Mouse (Mus musculus) adrenal gland, postnatal 36 days (tissue): ENCODE results near the gene Vangl2. TPM values are rescaled to one million over a fixed set of nuclear protein-coding genes. Genes with fewer than 3 reads are reported as not detected.
"Not testable (repeated sequence)": the region's sequence is repeated elsewhere in the genome, so short reads cannot be mapped to it uniquely, and the experiment has no call there.

Source experiments
- DNase-seq, 2 experiments: peaks; one replicate each; pipeline ENCODE4 v3.0.0; 2021; ENCODE audit warnings: mixed read lengths in 1 of 2
- total RNA-seq, 2 experiments: library from RNA; stranded (reverse); gene quantifications; 2 replicates each; pipeline ENCODE4 v1.2.3; 2021

The Vangl2 gene
- total RNA-seq, 2 experiments from 2014 or later = 2.5 to 5.7 TPM

DNA sequence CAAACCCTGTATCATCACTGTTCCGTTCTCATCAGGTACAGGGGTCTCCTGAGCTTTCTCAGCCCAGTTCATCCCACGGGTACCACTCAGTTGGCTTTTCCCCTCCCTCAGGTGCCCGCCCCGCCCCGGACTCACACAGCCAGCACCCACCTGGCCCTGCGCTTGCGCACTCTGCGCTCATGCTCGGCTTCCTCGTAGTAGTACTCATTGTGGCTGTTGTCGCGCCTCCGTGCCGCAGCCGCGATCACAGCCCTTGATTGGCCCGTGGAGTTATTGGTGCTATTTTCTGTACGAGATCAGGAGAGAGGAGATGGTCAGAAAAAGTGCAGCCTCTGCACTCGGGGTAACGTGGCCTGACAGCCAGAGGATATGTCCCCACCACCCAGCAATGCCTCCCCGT is 20.5 kb downstream of the Vangl2 start:
- no peak for DNase-seq

DNA sequence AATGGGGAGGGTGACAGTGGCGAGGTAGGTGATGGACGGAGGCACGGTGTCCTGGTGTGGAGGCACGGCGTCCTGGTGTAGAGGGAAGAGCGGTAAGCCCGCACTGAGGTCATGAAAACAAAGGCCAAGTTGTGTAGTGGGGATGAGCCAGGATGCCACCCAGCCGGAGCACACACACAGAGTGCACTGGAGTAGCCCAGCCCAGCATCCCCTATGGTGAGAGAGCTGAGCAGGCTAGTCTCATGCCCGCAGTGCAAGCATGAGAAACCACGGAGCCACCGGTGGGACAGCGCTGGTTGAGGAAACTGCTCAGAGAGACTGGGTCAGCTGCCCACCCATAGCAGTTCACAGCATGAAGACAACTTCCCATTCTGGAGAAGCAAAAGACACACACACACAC is 26.6 kb downstream of the Vangl2 start:
- no peak for DNase-seq

DNA sequence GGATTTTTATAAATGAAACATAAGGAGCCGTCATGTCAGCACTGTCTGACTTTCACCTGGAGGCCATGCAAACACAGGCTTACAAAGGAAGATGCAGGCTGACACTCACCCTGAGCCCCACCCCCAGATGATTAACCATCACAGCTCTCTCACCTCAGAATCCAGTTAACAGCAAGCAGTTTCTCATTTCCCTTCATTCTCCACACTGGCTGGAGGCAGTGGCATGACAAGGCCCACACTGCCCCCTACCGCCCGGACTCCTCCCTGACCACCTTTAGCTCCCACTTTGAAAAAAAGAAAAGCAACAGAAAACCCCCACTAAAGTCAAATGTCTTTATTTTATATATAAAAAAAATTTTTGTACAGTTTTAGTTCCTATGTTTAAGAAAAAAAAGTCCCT is 27.6 kb downstream of the Vangl2 start:
- peak; percentile 35 to 74 for DNase-seq

DNA sequence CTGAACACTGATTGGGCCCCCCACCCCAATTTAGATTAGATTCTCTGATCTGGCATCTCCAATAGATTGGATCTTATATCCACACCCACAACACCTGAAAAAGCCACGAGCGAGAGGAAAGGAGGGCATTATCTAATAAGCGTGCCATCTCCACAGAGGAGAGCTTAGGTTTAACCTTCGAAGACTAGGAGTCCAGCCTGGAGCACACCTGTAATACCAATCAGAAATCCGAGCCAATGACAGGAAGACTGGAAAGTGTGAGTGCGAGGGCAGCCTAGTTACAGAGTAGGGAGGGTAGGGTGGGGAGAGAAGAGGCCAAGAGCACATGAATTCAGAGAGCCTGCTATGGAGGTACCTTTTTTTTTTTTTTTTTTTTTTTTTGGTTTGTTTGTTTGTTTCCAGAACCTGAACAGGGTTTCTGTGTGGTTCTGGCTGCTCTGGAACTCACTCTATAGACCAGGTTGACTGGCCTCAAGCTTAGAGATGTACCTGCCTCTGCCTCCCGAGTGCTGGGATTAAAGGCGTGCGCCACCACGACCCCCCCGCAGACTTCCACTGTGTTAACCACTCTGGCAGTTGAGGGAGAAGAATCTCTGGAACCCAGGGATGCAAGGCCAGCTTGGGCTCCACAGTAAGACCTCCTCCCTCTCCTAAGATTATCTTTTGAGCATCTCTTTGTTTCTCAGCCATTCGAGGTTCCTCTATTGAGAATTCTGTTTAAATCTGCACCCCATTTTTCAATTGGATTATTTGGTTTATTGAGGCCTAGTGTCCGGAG is 29.2 kb downstream of the Vangl2 start:
- DNase-seq = no peak

DNA sequence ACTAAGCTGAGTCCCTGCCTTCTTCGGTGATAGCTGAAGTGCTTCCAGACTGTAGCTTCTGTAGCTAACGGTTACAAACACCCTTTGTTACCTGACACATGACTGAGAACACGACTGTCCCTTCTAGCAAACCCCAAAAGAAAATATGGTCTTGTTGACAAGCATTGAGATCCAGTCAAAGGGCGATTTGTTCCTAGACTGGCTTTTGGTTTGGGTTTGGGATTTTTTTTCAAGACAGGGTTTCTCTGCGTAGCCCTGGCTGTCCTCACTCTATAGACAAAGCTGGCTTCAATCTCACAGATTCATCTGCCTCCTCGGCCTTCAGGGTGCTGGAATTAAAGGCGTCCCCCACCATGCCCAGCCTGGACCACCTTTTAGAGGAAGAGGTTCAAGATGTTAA is 31.5 kb downstream of the Vangl2 start:
- DNase-seq = no peak

DNA sequence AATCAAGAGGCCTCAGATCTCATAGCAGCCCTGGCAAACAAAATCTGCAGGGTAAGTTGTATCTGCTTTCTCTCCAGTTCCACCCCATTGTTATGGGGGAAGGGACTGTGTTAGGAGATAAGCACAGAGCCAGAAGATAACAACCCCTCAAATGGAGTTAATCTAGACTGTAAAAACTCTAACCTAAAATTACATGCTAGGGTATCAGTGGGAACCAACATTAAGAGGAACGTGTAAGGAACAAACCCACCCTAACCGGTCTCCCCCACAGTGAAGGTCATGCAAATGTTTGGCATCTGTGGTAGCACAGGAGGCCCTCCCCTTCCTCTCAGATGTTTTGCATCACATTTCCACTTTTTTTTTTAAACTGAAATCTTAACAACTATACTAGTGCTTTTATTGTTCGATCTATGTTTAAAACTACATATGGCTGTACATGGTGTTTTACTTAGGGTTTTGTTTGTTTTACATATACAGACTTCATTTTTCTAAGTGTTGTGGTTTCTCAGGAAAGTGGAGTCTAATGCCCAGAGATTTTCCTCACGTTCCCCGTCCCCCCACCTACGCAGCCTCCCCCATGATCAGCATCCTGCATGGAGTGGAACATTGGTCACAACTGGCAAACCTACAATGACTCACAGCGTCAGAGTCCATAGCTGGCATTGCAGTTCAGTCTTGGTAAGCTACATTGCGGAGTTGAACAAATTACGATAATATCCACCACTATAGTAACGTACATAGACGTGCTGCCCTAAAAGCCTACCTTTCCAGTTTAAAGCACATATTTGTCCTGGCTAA is 33.1 kb downstream of the Vangl2 start:
- no peak for DNase-seq

DNA sequence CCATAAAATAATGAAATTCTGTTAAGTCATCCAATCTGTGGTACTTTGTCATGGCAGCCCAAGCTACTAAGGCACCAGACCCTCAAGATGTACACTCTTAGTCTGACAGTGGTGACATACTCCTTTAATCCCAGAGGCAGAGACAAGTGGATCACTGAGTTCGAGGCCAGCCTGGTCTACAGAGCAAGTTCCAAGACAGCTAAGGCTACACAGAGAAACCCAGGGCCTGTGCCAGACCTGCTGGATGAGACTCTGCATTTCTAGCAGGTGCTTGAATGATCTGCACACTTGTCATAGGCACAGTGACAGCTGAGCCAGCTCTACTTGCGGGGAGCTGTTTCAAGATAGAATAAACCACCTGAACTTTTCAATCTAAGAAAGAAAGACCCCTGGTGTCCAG is 33.7 kb downstream of the Vangl2 start:
- no peak for DNase-seq

DNA sequence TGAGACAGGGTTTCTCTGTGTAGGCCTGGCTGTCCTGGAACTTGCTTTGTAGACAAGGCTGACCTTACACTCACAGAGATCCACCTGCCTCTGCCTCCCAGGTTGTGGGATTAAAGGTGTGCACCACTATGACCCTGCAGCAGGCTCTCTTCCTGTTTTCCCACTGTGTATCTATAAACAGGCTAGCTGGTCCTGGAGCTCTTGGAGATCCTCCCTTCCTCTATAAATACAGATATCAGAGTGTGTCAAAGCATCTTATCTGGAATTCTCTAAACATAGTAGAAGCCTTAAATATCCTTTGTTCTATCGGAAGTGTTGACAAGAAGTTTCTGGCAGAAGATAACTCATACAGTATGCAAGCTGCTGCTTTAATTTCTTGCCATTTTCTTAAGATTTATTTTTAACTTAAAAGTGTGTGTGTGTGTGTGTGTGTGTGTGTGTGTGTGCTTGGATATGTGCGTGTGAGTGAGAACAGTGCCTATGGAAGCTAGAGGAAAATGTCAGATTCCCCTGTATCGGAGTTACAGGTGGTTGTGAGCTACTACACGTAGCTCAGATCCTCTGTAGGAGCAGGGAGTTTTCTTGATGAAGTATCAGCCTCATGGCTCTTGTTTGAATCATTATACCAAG is 35.2 kb downstream of the Vangl2 start:
- no peak for DNase-seq

DNA sequence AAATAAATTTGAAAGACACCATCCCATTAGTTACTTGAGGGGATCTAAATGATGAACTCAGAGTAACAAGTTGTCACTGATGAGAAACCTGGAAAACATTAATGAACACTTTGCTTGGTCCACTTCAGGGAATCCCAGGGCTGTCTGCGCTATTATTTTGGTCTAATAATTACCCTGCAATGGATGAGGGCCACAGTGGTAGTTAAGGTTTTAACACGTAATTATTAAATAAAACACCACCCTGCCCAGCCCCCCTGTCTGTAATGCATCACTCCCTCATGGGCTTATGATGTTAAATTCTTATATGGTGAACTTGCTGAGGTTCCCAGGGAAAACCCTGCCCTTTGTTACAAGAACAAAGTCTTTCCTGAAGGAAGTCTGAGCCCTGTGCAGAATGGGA is 36.4 kb downstream of the Vangl2 start:
- DNase-seq = no peak

DNA sequence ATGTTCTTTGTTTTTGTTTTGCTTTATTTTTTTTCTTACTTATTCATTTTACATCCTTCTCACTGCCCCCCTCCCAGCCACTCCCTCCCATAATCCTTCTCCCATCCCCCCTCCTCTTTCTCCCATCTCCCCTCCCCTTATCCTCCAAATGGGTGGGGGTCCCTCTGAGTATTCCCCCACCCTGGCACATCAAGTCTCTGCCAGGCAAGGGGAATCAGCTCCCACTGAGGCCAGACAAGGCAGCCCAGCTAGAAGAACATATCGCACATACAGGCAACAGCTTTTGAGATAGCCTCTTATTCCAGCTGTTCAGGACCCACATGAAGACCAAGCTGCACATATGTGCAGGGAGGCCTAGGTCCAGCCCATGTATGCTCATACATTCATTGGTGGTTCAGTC is 44.1 kb downstream of the Vangl2 start:
- no peak for DNase-seq

DNA sequence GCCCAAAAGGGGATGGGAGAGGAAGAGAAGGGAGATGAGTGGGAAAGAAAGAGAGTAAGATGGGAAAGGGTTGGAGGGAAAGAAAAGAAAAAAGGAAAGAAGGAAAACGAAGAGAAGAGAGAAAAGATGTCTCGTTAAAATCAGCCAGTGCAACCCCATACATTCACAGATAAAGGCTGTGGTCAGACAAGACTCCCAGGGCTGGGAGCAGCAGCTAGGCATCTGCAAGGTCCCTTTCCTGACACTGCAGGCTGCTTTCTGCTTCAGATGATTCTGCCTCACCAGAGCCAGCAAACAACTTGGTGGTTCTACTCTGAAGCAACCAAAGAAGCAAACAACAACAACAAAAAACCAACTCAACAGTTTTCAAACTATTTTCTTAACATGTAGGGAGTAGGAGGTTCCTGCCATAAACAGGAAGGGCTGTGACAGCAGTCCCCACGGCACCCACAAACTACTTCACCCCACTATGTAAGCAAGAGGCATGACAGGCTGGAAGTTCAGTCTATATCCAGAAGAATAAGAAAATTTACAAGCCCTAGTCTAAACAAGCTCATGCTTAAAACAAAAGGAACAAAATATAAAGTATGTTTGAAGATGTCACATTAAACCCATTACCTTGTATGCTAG is 44.8 kb downstream of the Vangl2 start:
- DNase-seq = no peak

DNA sequence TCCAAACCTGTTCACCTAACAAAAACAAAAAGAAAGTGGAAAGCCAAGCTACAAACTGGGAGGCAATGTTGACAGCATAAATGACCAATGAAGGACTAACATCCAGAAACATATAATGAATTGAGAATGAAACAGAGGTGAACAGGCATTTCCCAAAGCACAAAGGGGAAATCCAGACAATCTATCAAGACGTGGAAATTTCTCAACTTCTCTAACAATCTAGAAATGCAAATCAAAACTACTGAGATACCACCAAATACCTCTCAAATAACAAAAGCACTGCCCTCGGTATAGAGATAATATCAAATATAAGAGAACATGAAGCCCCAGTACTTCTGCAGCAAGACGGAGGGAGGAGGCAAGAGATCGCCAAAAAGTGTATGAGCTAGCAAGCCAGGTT is 45.5 kb downstream of the Vangl2 start:
- DNase-seq = no peak

DNA sequence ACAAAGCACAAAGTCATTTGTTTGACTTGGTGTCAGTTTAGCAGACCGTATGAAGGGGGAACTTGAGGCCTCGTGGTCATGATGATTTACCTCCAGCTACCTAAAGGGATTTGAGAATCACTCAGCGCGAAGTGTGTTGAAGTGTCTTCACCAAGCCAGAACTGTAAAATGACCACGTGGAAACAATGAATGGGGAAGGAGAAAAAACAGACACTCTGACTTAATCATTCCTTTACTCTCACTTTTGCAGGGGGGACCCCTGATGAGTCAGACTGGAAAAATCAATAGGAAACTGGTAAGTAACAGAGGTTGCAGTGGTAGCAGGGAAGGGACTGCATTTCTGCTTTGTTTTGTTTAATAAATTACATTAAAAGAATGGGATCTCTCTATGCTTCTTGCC is 46.1 kb downstream of the Vangl2 start:
- DNase-seq = no peak

DNA sequence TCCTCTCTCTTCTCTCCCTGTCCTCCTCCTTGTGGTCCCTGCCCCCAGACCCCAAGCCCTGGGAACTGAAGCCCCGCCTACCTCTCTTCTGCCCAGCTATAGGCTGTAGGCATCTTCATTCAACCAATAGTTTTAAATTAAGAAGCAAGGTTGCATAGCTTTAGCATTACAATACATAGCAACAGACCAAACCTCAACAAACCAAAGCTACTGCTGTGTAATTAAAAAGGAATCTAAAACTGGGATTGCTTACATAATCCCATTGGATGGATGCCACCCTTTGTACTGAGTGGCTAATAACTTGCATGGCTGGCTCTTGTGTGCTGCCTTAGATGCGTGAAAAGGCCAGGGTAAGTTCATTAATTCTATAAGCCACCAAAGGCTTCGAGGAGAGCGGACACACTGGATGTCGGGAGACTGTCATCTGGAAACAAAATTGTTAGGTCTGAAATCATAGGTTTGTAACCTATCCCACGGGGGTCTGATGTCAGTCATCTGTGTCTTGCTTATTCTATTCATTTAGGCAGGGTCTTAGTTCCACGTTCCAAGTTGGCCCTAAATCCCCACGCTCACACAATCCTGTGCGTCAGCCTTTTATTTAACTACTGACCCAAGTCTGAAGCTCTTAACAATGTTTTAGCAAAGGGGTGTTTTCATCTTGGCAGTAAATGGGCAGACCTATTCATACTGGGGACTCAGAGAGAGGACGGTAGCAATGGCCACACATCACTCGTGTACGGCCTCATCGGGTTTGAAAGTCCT is 48.1 kb downstream of the Vangl2 start:
- DNase-seq = no peak

DNA sequence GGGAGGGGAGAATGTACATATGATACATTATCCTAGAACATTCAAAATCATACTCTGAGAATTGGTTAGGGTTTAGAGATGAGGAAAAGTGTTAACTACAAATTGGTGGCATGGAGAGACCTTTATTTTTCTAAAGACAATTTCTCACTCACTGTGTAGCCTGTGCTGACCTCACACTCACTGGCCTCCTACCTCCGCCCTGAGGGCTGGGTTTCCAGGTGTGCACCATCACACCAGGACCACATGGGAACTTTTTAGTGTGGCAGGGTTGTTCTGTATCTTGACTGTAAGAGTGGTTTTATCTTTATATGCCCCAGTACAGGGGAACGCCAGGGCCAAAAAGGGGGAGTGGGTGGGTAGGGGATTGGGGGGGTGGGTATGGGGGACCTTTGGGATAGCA is 50.4 kb downstream of the Vangl2 start:
- DNase-seq = no peak

DNA sequence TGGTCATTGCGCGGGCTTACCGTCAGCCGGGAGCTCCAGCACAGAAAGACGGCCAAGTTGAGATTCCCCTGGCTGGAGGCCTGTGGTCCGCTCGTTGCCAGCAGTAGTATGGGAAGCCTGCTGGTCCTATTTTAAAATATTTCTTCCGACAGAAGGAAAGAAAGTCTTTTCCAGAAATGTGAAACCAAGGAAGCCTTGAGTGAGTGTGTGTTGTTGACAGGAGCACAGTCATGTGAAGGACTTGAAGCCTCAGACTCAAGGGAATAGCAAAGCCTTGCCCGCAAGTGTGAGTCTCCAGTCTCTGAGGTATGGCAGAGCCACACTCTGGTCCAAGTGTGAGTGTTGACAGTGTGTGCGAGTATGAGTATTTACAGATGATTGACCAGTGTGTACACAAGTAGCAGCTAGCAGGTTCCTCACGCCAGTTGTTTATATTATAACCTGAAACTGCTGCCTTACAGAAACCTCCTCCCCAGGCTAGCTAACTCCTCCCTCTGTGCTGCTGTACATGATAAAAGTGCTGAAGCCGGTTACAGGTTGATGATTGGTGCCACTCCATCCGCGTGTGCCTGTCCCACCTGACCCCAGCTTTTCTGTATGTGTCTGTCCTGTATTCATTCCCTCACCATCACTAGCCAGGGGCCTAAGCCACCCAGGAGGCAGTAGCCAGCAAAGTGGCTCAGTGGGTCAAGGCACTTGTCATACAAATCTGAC is 51.3 kb downstream of the Vangl2 start:
- no peak for DNase-seq

DNA sequence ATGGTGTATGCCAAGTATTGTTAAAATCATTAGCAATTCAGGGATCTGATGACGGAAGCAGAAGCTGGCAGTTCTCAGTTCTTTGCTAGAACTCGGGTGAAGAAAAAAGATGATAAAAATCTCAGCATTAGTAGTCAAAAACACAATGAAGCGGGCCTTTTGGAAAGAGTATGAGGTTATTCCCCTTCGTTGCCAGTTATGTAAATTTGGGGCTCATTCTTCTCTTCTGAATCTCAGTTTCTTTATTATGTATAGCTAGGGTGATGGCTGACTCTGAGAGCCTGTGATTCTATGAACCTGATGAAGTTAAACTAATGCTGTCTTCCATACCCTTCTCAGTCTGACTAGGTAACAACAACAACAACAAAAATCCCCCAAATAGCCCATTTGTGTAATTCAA is 52.4 kb downstream of the Vangl2 start:
- no peak for DNase-seq

DNA sequence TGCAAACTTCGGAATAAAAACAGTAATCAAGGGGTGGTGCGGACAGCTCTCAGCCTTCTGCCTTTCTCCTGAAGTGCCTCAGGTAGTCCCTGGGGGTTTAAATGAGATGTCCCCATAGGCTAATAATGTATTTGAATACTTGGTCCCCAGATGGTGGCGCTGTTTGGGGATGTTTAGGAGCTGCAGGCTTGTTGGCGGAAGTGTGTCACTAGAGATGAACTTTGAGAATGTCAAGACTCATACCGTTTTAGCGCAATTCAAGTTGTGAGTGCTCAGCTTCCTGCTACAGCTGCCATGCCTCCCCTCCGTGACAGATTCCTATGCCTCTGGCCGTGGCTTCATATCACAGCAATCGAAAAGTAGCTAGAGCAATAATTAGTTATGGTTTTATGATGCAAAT is 52.9 kb downstream of the Vangl2 start:
- DNase-seq = no peak

DNA sequence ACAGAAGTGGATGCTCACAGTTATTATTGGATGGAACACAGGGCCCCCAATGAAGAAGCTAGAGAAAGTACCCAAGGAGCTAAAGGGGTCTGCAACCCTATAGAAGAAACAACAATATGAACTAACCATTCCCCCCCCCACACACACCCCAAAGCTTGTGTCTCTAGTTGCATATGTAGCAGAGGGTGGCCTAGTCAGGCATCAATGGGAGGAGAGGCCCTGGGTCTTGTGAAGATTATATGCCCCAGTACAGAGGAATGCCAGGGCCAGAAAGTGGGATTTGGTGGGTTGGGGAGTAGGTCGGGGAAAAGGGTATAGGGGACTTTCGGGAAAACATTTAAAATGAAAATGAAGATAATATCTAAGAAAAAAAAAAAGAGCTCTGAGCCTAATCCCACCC is 53.9 kb downstream of the Vangl2 start:
- DNase-seq = not testable (repeated sequence)

DNA sequence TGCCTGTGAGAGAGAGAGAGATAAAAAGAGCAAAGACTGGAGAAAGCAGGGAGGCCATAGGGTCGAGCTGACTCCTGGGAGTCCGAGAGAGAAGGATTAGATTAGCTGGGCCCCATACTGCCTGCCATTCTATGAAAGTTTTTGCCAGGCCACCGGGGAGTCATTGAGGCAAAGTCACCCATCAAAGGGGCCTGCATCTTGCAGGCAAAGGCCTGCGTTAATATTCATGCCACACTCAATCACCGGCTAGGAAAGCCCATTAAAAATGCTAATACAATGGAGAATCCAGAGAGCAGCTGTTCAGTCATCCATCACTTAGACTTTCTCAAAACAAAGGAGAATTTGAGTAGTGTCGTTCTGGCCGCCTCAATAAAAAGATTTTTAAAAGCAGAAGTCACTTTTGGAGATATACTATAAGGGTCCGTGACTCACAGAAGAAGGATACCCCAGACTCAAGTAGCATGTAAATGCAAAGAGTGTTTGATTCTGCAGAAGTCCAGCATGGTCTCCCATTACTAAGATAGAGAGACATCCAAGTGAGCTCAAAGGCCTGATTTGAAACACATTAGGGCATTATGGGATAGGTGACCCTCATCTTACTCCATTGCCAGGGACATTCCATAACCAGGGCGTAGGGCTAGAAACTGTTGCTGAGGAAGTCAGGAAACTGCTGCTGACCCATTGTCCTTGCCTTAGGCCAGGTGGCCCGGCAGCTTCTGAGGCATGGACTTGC is 57.2 kb downstream of the Vangl2 start:
- no peak for DNase-seq

DNA sequence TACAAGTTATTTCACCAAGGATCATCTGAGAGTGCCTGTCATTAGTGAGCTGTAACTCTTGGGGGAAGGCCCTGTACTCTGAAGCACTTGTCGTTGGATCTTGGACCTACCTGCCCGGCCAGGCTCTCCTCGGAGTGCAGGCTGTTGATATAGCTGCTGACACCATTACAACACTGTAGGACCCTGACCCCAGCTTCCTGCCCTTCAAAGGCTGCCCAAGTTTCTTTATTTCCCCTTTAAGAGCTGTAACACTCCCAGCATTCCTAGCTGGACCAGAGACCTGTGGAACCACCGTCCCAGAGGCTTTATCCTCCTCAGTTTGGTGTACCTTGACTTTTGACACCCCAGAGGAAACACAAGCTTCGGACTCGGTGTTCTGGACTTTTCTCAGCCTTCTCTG is 59.0 kb downstream of the Vangl2 start:
- no peak for DNase-seq
